Mouse (Mus musculus) neural tube, embryonic 11.5 days (tissue): ENCODE data around the gene Hat1. TPM values are rescaled to one million over a fixed set of nuclear protein-coding genes. Genes with fewer than 3 reads are reported as not detected.

Experiments used
- ATAC-seq: fragments of 200-750 bp; cut with Nextera tagmentation; 2 replicates; pipeline ENCODE4 v1.8.0; 2017; ENCODE audit warnings: moderate number of reproducible peaks, mild to moderate bottlenecking, moderate TSS enrichment, moderate library complexity; ENCODE audit not compliant: insufficient read depth, low FRiP score, low TSS enrichment
- DNase-seq: peaks from one replicate; pipeline ENCODE4 v3.0.0-alpha.2; 2015; ENCODE audit warnings: low spot score
- H3K27ac ChIP-seq: fragments of 300-500 bp; sonication (generic); 2 replicates; pipeline ENCODE4 v1.5.1; 2014; ENCODE audit warnings: low read depth, mild to moderate bottlenecking, low read length
- H3K27me3 ChIP-seq: fragments of 300-500 bp; sonication (generic); 2 replicates; pipeline ENCODE4 v1.6.1; 2014; ENCODE audit warnings: mild to moderate bottlenecking, low read length, mixed read lengths; ENCODE audit not compliant: control insufficient read depth, insufficient read depth
- H3K36me3 ChIP-seq: fragments of 300-500 bp; sonication (generic); 2 replicates; pipeline ENCODE4 v1.6.1; 2014; ENCODE audit warnings: mild to moderate bottlenecking, low read length, moderate library complexity, mixed read lengths; ENCODE audit not compliant: control insufficient read depth, insufficient read depth
- H3K4me1 ChIP-seq: fragments of 300-500 bp; sonication (generic); 2 replicates; pipeline ENCODE4 v1.6.1; 2014; ENCODE audit warnings: low read length, mixed read lengths; ENCODE audit not compliant: control insufficient read depth, insufficient read depth
- H3K4me2 ChIP-seq: fragments of 300-500 bp; sonication (generic); 2 replicates; pipeline ENCODE4 v1.6.1; 2014; ENCODE audit warnings: low read depth, mild to moderate bottlenecking, moderate library complexity
- H3K4me3 ChIP-seq: fragments of 300-500 bp; sonication (generic); 2 replicates; pipeline ENCODE4 v1.5.1; 2014; ENCODE audit warnings: low read depth, low read length
- H3K9ac ChIP-seq: fragments of 300-500 bp; sonication (generic); 2 replicates; pipeline ENCODE4 v1.6.1; 2014; ENCODE audit warnings: mild to moderate bottlenecking, low read length
- H3K9me3 ChIP-seq: fragments of 300-500 bp; sonication (generic); 2 replicates; pipeline ENCODE4 v1.6.1; 2016; ENCODE audit warnings: low read length; ENCODE audit not compliant: control insufficient read depth
- WGBS: fragments of 180-500 bp; shearing (Covaris S2); extraction: QIAGEN DNeasy Blood & Tissue Kit; methylation state at CpG from one replicate; pipeline ENCODE4 v1.1.7; 2014; 5-methylcytosine and 5-hydroxymethylcytosine counted together
- polyA plus RNA-seq: library from polyadenylated mRNA; unstranded; fragments of >200 nt; fragmentation: Nextera tagmentation; extraction: Ambion mirVana; gene quantifications from 2 replicates; pipeline ENCODE4 v1.2.1, GENCODE M21; 2014

Hat1 gene
- polyA plus RNA-seq, 1 experiment from 2014 or later, result 138 TPM

DNA sequence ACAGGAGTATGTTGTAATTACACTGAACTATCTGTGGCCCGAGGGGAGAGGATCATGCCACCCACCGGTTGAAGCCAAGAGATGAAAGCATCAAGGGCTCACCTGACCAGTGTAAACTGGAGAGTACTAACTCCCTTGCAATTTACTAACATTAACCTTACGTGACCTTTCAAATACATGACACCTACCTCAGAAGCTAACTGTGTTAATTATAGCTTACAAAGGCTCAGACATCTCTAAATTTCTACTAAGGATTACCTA, 37.1 kb upstream of the Hat1 start:
- H3K4me1 ChIP-seq, result peaks cover 5% of the 10 kb centered on the region
- H3K4me3 ChIP-seq, result no peak overlapping the region
- H3K27me3 ChIP-seq, result no peaks in the 10 kb centered on the region
- 86% methylated on average over 3 of the region's 3 CpGs for whole genome bisulfite sequencing
- H3K9me3 ChIP-seq, result no peaks in the 10 kb centered on the region
- no peak for ATAC-seq
- no peak overlapping the region for H3K9ac ChIP-seq
- no peak overlapping the region for H3K27ac ChIP-seq
- H3K4me2 ChIP-seq, result no peak overlapping the region
- no peaks in the 10 kb centered on the region for H3K36me3 ChIP-seq
- no peak for DNase-seq

- Histone ChIP-seq H3K4me3 (no peak overlapping the region), H3K27me3 (no peaks in the 10 kb centered on the region), H3K27ac (no peak overlapping the region), H3K9me3 (no peaks in the 10 kb centered on the region), H3K4me2 (no peak overlapping the region), H3K9ac (no peak overlapping the region), H3K4me1 (peaks cover 5% of the 10 kb centered on the region), H3K36me3 (no peaks in the 10 kb centered on the region)
- peak; percentile 15 for DNase-seq
- no peak for ATAC-seq
- WGBS, result 45% methylated on average over 10 of the region's 10 CpGs
Measured at GRCm38 (mm10) chr2:71353306-71354054, 35.3 kb upstream of the Hat1 start.

DNA sequence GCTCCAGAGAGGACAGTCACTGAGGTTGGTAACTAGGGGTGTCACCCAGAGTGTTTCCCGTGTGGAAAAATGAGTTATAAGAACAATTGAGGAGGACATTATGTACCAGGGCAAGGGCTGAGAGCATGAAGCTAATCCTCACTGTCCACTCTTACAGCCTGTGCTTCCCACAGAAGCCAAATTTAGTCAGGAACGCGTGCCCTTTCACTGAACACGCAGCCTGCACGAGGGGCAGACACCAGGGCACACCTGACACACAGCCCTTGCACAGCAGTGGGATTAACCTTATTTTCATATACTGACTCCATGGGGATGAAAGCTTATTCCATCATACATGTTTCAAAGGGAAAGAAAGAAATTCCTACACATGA, 34.7 kb upstream of the Hat1 start:
- Histone ChIP-seq H3K27ac (no peak overlapping the region), H3K36me3 (no peaks in the 10 kb centered on the region), H3K27me3 (no peaks in the 10 kb centered on the region), H3K9ac (no peak overlapping the region), H3K4me3 (no peak overlapping the region), H3K4me2 (no peak overlapping the region), H3K4me1 (peaks cover 5% of the 10 kb centered on the region), H3K9me3 (no peaks in the 10 kb centered on the region)
- ATAC-seq (no peak), DNase-seq (no peak)
- 66% methylated on average over 5 of the region's 5 CpGs for WGBS

DNA sequence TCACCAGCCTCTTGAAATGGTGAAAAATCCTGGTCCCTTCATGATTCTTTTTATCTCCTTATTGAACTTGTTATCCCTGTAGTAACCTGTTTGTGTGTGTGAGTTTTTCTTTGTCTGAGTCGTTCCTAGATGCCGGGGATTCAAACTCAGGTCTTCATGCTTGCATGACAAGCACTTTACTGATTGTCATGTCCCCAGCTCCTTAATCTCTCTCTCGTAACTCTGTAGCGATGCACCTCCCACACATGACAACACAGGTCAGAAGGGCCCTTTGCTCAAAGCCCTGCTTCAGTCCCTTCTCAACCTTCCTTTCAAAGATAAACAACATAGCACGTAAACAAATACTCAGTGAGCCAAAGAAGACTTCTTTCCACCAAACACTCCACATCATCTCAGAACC, 30.4 kb upstream of the Hat1 start:
- ATAC-seq (no peak), DNase-seq (no peak)
- H3K27me3 ChIP-seq, result no peaks in the 10 kb centered on the region
- peaks cover 5% of the 10 kb centered on the region for H3K4me1 ChIP-seq
- H3K27ac ChIP-seq, result no peak overlapping the region
- no peak overlapping the region for H3K4me3 ChIP-seq
- H3K9me3 ChIP-seq, result no peaks in the 10 kb centered on the region
- 97% methylated on average over 5 of the region's 5 CpGs for WGBS
- H3K36me3 ChIP-seq, result no peaks in the 10 kb centered on the region
- H3K4me2 ChIP-seq, result no peak overlapping the region
- H3K9ac ChIP-seq, result no peak overlapping the region

DNA sequence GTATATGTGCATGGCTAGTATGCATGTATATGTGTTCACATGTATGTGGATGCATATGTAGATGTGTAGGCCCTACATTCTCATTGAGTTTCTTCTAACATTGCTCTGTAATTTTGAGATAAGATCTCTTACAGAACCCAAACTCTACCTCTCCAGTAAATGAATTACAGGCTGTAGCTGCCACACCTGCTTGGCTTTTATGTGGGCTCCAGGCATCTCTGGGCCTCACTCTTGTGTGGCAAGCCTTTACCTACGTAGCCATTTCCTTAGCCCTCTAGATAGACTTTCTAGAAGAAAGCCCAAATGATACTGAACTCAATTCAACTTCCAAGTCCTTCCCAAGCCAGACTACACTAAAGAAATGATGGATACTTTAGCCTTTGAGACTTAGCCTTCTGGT, 28.6 kb upstream of the Hat1 start:
- no peak for DNase-seq
- H3K4me1 ChIP-seq, result no peaks in the 10 kb centered on the region
- H3K27me3 ChIP-seq, result no peaks in the 10 kb centered on the region
- H3K27ac ChIP-seq, result no peak overlapping the region
- no peak overlapping the region for H3K9ac ChIP-seq
- WGBS, result 93% methylated on average over 1 of the region's 1 CpGs
- H3K4me2 ChIP-seq, result no peak overlapping the region
- H3K4me3 ChIP-seq, result no peak overlapping the region
- H3K9me3 ChIP-seq, result no peaks in the 10 kb centered on the region
- ATAC-seq, result no peak
- no peaks in the 10 kb centered on the region for H3K36me3 ChIP-seq

GRCm38 (mm10) chr2:71366618-71367124, 22.1 kb upstream of the Hat1 start:
- no peak for DNase-seq
- Histone ChIP-seq H3K4me1 (0 out of 2 replicates have a peak, but pooled peaks cover 3% of the 10 kb centered on the region), H3K4me2 (peak overlapping the region; percentile 50), H3K36me3 (no peaks in the 10 kb centered on the region), H3K9ac (peak overlapping the region; percentile 65), H3K4me3 (peak overlapping the region; percentile 63), H3K9me3 (no peaks in the 10 kb centered on the region), H3K27me3 (no peaks in the 10 kb centered on the region), H3K27ac (no peak overlapping the region)
- ATAC-seq, result no peak
- WGBS, result 35% methylated on average over 9 of the region's 9 CpGs

- H3K27me3 ChIP-seq, result no peaks in the 10 kb centered on the region
- H3K27ac ChIP-seq, result 0 out of 2 replicates have a peak within 1 kb of the TSS, but pooled peaks have one; percentile 2
- peak within 1 kb of the TSS; percentile 50 for H3K4me2 ChIP-seq
- ATAC-seq (peak; percentile 91), DNase-seq (peak; percentile 88)
- H3K4me1 ChIP-seq, result 0 out of 2 replicates have a peak, but pooled peaks cover 3% of the 10 kb centered on the region
- H3K9me3 ChIP-seq, result no peaks in the 10 kb centered on the region
- H3K9ac ChIP-seq, result peak within 1 kb of the TSS; percentile 65
- peak within 1 kb of the TSS; percentile 63 for H3K4me3 ChIP-seq
- no peaks in the 10 kb centered on the region for H3K36me3 ChIP-seq
- under 1% methylated on average over 57 of the region's 57 CpGs for WGBS
Measured at GRCm38 (mm10) chr2:71367125-71367880, 21.5 kb upstream of the Hat1 start, which contains the start of gene Slc25a12. Slc25a12 (minus strand) TSS chr2:71367749.

DNA sequence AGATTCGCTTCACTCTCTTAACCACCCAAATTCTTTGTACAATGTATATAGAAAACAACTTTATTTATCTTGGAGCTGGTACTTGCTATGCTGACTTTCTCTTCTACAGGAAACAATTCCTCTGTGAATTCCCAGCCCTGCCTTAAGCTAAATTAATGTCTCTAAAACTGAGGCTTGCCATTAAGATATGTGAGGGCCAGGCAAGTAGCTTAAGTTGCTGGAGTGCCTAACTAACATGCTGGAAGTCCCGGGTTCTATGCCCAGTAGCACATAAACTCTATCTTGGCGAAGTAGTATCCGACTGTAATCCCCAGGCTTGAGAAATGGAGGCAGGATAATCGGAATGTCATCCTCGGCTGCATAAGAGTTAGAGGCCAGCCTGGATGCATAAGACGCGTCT, 20.7 kb upstream of the Hat1 start:
- Histone ChIP-seq H3K4me3 (no peak overlapping the region), H3K4me2 (no peak overlapping the region), H3K36me3 (no peaks in the 10 kb centered on the region), H3K4me1 (0 out of 2 replicates have a peak, but pooled peaks cover 3% of the 10 kb centered on the region), H3K27ac (no peak overlapping the region), H3K9ac (no peak overlapping the region), H3K9me3 (no peaks in the 10 kb centered on the region), H3K27me3 (no peaks in the 10 kb centered on the region)
- DNase-seq, result no peak
- ATAC-seq, result no peak
- WGBS, result 36% methylated on average over 8 of the region's 8 CpGs

GRCm38 (mm10) chr2:71371790-71372189, 17.0 kb upstream of the Hat1 start:
- 92% methylated on average over 5 of the region's 5 CpGs for WGBS
- no peaks in the 10 kb centered on the region for H3K36me3 ChIP-seq
- no peak for ATAC-seq

More at GRCm38 (mm10) chr2:71371790-71372189, 17.0 kb upstream of the Hat1 start:
- no peak for DNase-seq
- Histone ChIP-seq H3K27me3 (no peaks in the 10 kb centered on the region), H3K27ac (no peak overlapping the region), H3K4me3 (no peak overlapping the region), H3K9ac (no peak overlapping the region), H3K4me2 (no peak overlapping the region), H3K4me1 (0 out of 2 replicates have a peak, but pooled peaks cover 1% of the 10 kb centered on the region), H3K9me3 (no peaks in the 10 kb centered on the region)
